16 mouse cellular contexts compared by ENCODE assay signal in the genomic region with DNA sequence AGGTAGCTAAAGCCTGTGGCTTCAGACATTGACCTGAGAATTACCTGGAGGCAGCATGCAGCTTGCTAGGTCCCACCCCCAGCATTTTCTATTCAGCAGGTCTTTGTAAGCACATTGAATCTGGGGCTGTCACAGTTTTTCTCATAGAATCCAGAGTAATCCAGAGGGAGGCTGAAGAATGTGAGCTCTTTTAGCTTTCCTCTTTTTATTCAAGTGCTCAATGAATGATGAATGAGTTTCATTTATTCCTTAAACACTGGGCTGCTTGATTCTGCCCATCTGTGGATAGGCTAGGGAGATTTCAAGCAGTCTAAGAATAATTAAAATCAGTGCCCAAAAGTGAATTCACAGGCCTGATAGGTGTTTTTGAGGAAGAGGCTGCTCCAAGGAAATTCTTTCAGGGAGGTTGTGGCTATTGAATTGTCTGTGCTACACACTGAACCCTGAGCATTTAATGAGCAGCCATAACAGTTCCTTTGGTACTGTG. TPM values are rescaled to one million over a fixed set of nuclear protein-coding genes. Genes with fewer than 3 reads are reported as not detected.
DNase-seq lines count a peak whose midpoint lies in the region; ATAC-seq and TF ChIP-seq lines count a peak whose summit lies in the region.
"Had no signal": no experiment of that assay in that cellular context is flagged by ENCODE, and none has a peak within 500 bp of the region (broad histone marks: within the 10 kb centered on the region; RNA-seq: fewer than 3 reads in every experiment).

No protein-coding gene starts in this region.

- H3K27ac ChIP-seq in embryonic facial prominence, embryonic 12.5 days = no peak overlapping the region
- H3K27ac ChIP-seq in embryonic facial prominence, embryonic 10.5 days (replicated peaks) = no peak overlapping the region
- peak overlapping the region; percentile 52 for H3K27ac ChIP-seq in hindbrain, embryonic 12.5 days
- H3K27ac ChIP-seq in midbrain, embryonic 16.5 days (ENCODE audit: low read length) = peak overlapping the region; percentile 48
- H3K27ac ChIP-seq: kidney, embryonic 15.5 days; liver, embryonic 14.5 days; macrophage; stomach, embryonic 15.5 days had no signal

- H3K9ac ChIP-seq in embryonic facial prominence, embryonic 12.5 days = no peak overlapping the region
- H3K9ac ChIP-seq in hindbrain, embryonic 12.5 days = no peak overlapping the region
- no peak overlapping the region for H3K9ac ChIP-seq in midbrain, embryonic 16.5 days (ENCODE audit: low read depth, low read length)
- H3K9ac ChIP-seq: kidney, embryonic 15.5 days; liver, embryonic 14.5 days; stomach, embryonic 15.5 days had no signal

- 0 out of 2 replicates have a peak, but pooled peaks have one; percentile 52 for ATAC-seq in embryonic facial prominence, embryonic 12.5 days (ENCODE audit: insufficient number of reproducible peaks, insufficient read depth, low FRiP score, low TSS enrichment)
- peak; percentile 75 for ATAC-seq in hindbrain, embryonic 12.5 days (ENCODE audit: low FRiP score)
- peak; percentile 91 for ATAC-seq in midbrain, embryonic 16.5 days
- ATAC-seq in activated CD4-positive, CD25-positive, alpha-beta regulatory T cell, adult 4 months = no peak

- TF ChIP-seq CTCF in brain, embryonic 14.5 days (IDR thresholded peaks at IDR 0.05; ENCODE audit: borderline replicate concordance, extremely low read depth, insufficient read depth, insufficient read length) = no peak

- no peaks in the 10 kb centered on the region for H3K36me3 ChIP-seq in embryonic facial prominence, embryonic 12.5 days
- H3K36me3 ChIP-seq in embryonic facial prominence, embryonic 10.5 days (replicated peaks) = no peaks in the 10 kb centered on the region
- no peaks in the 10 kb centered on the region for H3K36me3 ChIP-seq in hindbrain, embryonic 12.5 days
- H3K36me3 ChIP-seq in midbrain, embryonic 16.5 days (ENCODE audit: control insufficient read depth, insufficient read depth, low read length) = no peaks in the 10 kb centered on the region
- H3K36me3 ChIP-seq: kidney, embryonic 15.5 days; stomach, embryonic 15.5 days had no signal

- H3K27me3 ChIP-seq in embryonic facial prominence, embryonic 12.5 days = no peaks in the 10 kb centered on the region
- H3K27me3 ChIP-seq in embryonic facial prominence, embryonic 10.5 days (replicated peaks; ENCODE audit: low read depth, poor library complexity, severe bottlenecking) = no peaks in the 10 kb centered on the region
- H3K27me3 ChIP-seq in hindbrain, embryonic 12.5 days = no peaks in the 10 kb centered on the region
- no peaks in the 10 kb centered on the region for H3K27me3 ChIP-seq in midbrain, embryonic 16.5 days (ENCODE audit: control insufficient read depth, insufficient read depth, low read depth, low read length)
- H3K27me3 ChIP-seq: kidney, embryonic 15.5 days; stomach, embryonic 15.5 days had no signal

- H3K4me3 ChIP-seq in embryonic facial prominence, embryonic 12.5 days = no peak overlapping the region
- no peak overlapping the region for H3K4me3 ChIP-seq in embryonic facial prominence, embryonic 10.5 days
- no peak overlapping the region for H3K4me3 ChIP-seq in hindbrain, embryonic 12.5 days
- H3K4me3 ChIP-seq in midbrain, embryonic 16.5 days (ENCODE audit: low read depth, low read length) = no peak overlapping the region
- H3K4me3 ChIP-seq: kidney, embryonic 15.5 days; stomach, embryonic 15.5 days had no signal

- TF ChIP-seq POLR2A in brain, embryonic 14.5 days (IDR thresholded peaks at IDR 0.05; ENCODE audit: borderline replicate concordance, extremely low read depth, insufficient read depth, insufficient read length, poor library complexity, severe bottlenecking) = no peak

- no peaks in the 10 kb centered on the region for H3K4me1 ChIP-seq in embryonic facial prominence, embryonic 12.5 days
- no peaks in the 10 kb centered on the region for H3K4me1 ChIP-seq in embryonic facial prominence, embryonic 10.5 days
- no peaks in the 10 kb centered on the region for H3K4me1 ChIP-seq in hindbrain, embryonic 12.5 days
- no peaks in the 10 kb centered on the region for H3K4me1 ChIP-seq in midbrain, embryonic 16.5 days (ENCODE audit: control insufficient read depth, insufficient read depth, low read length)
- H3K4me1 ChIP-seq: kidney, embryonic 15.5 days; stomach, embryonic 15.5 days had no signal

- no peak for DNase-seq in embryonic facial prominence, embryonic 10.5 days (ENCODE audit: low spot score)
- peak; percentile 81 for DNase-seq in brain, embryonic 14.5 days (ENCODE audit: low read depth)
- DNase-seq in kidney, adult 11 months = no peak
- DNase-seq in ovary, postnatal 14 days (ENCODE audit: low spot score) = no peak
- DNase-seq: adrenal gland, adult 2 months; B cell, adult 2 months; cerebellum, adult 11 months; right cerebral cortex, postnatal 25 days had no signal

- H3K9me3 ChIP-seq in embryonic facial prominence, embryonic 12.5 days = no peaks in the 10 kb centered on the region
- H3K9me3 ChIP-seq in embryonic facial prominence, embryonic 10.5 days = no peaks in the 10 kb centered on the region
- no peaks in the 10 kb centered on the region for H3K9me3 ChIP-seq in hindbrain, embryonic 12.5 days (replicated peaks)
- H3K9me3 ChIP-seq in midbrain, embryonic 16.5 days (replicated peaks; ENCODE audit: control insufficient read depth, low read length, poor library complexity, severe bottlenecking) = no peaks in the 10 kb centered on the region
- H3K9me3 ChIP-seq: kidney, embryonic 15.5 days; stomach, embryonic 15.5 days had no signal

- no peak overlapping the region for H3K4me2 ChIP-seq in embryonic facial prominence, embryonic 12.5 days (replicated peaks)
- H3K4me2 ChIP-seq in hindbrain, embryonic 12.5 days (replicated peaks) = no peak overlapping the region
- no peak overlapping the region for H3K4me2 ChIP-seq in midbrain, embryonic 16.5 days (ENCODE audit: low read length)
- H3K4me2 ChIP-seq: kidney, embryonic 15.5 days; stomach, embryonic 15.5 days had no signal

RNA-seq across cellular contexts. Expression of a gene that starts 8.2 kb away (rescaled TPM):
- polyA plus RNA-seq in embryonic facial prominence, embryonic 12.5 days (2016; fragmentation: Nextera tagmentation; extraction: Ambion mirVana) = 16.4 and 17.6 TPM in 2 replicates
- 15.6 and 18.4 TPM in 2 replicates for polyA plus RNA-seq in embryonic facial prominence, embryonic 10.5 days (2016; fragmentation: Nextera tagmentation; extraction: Ambion mirVana)
- polyA plus RNA-seq in brain, embryonic 14.5 days (2012; rRNA removed) = 6.8 and 12.3 TPM in 2 replicates
- polyA plus RNA-seq in hindbrain, embryonic 12.5 days (2016; fragmentation: Nextera tagmentation; extraction: Ambion mirVana) = 16.8 and 18.0 TPM in 2 replicates
- 30.3 and 31.8 TPM in 2 replicates for polyA plus RNA-seq in midbrain, embryonic 16.5 days (2015; fragmentation: Nextera tagmentation; extraction: Ambion mirVana)
- 10 to 100 TPM; 23.1 to 40.1 TPM for polyA plus RNA-seq in activated CD4-positive, CD25-positive, alpha-beta regulatory T cell, adult 4 months (2017; shearing (Covaris generic))

RNA-seq across cellular contexts. Expression of a gene that starts 55.9 kb away (rescaled TPM):
- not detected in 2 replicates for polyA plus RNA-seq in embryonic facial prominence, embryonic 12.5 days (2016; fragmentation: Nextera tagmentation; extraction: Ambion mirVana)
- polyA plus RNA-seq in embryonic facial prominence, embryonic 10.5 days (2016; fragmentation: Nextera tagmentation; extraction: Ambion mirVana) = not detected in 2 replicates
- polyA plus RNA-seq in brain, embryonic 14.5 days (2012; rRNA removed) = not detected in 2 replicates
- not detected in 2 replicates for polyA plus RNA-seq in hindbrain, embryonic 12.5 days (2016; fragmentation: Nextera tagmentation; extraction: Ambion mirVana)
- polyA plus RNA-seq in midbrain, embryonic 16.5 days (2015; fragmentation: Nextera tagmentation; extraction: Ambion mirVana) = not detected in 2 replicates
- not detected for polyA plus RNA-seq in activated CD4-positive, CD25-positive, alpha-beta regulatory T cell, adult 4 months (2017; shearing (Covaris generic))
- polyA plus RNA-seq: adrenal gland, adult 2 months; kidney, embryonic 15.5 days; liver, embryonic 14.5 days; macrophage; stomach, embryonic 15.5 days had no signal

Comparison
In these comparisons a context has a peak if more than half of its experiments do, and no peak if none do; other contexts are left out.
1. H3K27ac ChIP-seq: peak in hindbrain, embryonic 12.5 days (single experiment) and midbrain, embryonic 16.5 days (single experiment); none in embryonic facial prominence, embryonic 12.5 days (single experiment) and embryonic facial prominence, embryonic 10.5 days (single experiment).